Mouse (Mus musculus): ENCODE measurements at regions not wholly inside any gene's neighbourhood (a gene's known extent, or its start where the extent isn't known, plus 50 kb on each side); places are given as distances from the start of the nearest gene placed in this dataset.

GRCm38 (mm10) chr5:90163033-90163859 lies 60.6 kb downstream of the Cox18 start:
- TF ChIP-seq POLR2A (IDR thresholded peaks at IDR 0.05; ENCODE audit: borderline replicate concordance, extremely low read depth, low read depth, low read length) (no peak), CTCF (IDR thresholded peaks at IDR 0.05; ENCODE audit: insufficient read depth, low read length) (no peak)
